Mouse (Mus musculus) embryonic facial prominence, embryonic 12.5 days (tissue): ENCODE measurements around the gene Rspry1. TPM values are rescaled to one million over a fixed set of nuclear protein-coding genes. Genes with fewer than 3 reads are reported as not detected.

Experiments used
- ATAC-seq: fragments of 200-750 bp; cut with Nextera tagmentation; 2 replicates; pipeline ENCODE4 v1.8.0; 2017; ENCODE audit not compliant: insufficient number of reproducible peaks, insufficient read depth, low FRiP score, low TSS enrichment
- H3K27ac ChIP-seq: fragments of 300-500 bp; sonication (generic); 2 replicates; pipeline ENCODE4 v1.5.1; 2016; ENCODE audit warnings: mild to moderate bottlenecking
- H3K27me3 ChIP-seq: fragments of 300-500 bp; sonication (generic); 2 replicates; pipeline ENCODE4 v1.6.1; 2016; ENCODE audit warnings: mild to moderate bottlenecking, moderate library complexity
- H3K36me3 ChIP-seq: fragments of 300-500 bp; sonication (generic); 2 replicates; pipeline ENCODE4 v1.6.1; 2016; ENCODE audit warnings: mild to moderate bottlenecking
- H3K4me1 ChIP-seq: fragments of 300-500 bp; sonication (generic); 2 replicates; pipeline ENCODE4 v1.6.1; 2016
- H3K4me2 ChIP-seq: fragments of 300-500 bp; sonication (generic); replicated peaks from 2 replicates; pipeline ENCODE4 v1.6.1; 2016; ENCODE audit warnings: mild to moderate bottlenecking, moderate library complexity
- H3K4me3 ChIP-seq: fragments of 300-500 bp; sonication (generic); 2 replicates; pipeline ENCODE4 v1.5.1; 2016; ENCODE audit warnings: mild to moderate bottlenecking
- H3K9ac ChIP-seq: fragments of 300-500 bp; sonication (generic); 2 replicates; pipeline ENCODE4 v1.6.1; 2016; ENCODE audit warnings: mild to moderate bottlenecking, moderate library complexity
- H3K9me3 ChIP-seq: fragments of 300-500 bp; sonication (generic); 2 replicates; pipeline ENCODE4 v1.6.1; 2016; ENCODE audit warnings: mild to moderate bottlenecking, moderate library complexity
- WGBS: fragments of 180-500 bp; shearing (Covaris S2); methylation state at CpG from one replicate; pipeline ENCODE4 v1.1.7; 2016; 5-methylcytosine and 5-hydroxymethylcytosine counted together
- polyA plus RNA-seq: library from polyadenylated mRNA; unstranded; fragments of >200 nt; fragmentation: Nextera tagmentation; extraction: Ambion mirVana; gene quantifications from 2 replicates; pipeline ENCODE4 v1.2.1, GENCODE M21; 2016

The Rspry1 gene
- polyA plus RNA-seq: 51.1 and 52.0 TPM in 2 replicates

DNA sequence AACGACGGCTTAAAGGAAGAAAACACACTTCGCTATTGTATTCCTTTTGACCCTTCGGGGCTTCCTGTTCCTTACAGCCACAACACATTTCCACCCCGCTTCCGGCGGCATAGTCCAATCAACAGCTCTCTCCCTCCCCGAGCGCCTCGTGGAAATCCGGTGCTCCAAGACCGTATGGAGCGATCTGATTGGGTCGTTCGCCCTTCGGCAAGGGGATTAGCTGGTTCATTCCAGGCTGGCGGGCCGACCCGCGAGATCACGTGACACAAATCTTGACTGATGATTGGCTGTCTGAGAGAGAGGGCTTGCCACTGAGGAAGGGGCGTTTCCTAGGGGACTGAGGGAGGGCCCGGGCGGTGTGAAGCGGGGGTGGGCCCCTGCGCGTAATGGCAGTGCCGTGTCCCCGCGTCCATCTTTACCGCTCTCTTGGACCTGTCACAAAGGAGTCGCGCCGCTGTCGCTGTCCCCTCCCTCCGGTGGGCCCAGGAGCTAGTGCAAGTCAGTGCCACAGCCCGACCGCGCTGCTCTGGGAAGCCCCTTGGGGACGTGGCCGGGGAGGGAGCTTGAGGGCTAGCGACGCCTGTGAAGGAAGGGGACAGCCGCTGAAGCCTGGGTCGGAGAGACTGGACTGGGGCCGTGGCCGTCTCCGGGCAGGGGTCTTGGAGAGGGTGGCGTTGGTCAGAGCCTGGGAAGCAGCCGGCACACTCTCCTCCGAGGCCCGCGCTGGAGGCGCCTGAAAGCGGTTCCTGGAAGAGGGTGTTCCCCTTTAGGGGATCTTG lies at the start of gene Rspry1, which contains the start of gene Fam192a:
Gene Rspry1, plus strand, starts transcription at position 331 of the 779 bp plus-strand sequence.
Gene Fam192a, minus strand, starts transcription at position 391 of the 779 bp plus-strand sequence.
- H3K4me3 ChIP-seq: peak within 1 kb of the TSS; percentile 98
- no peaks in the 10 kb centered on the region for H3K36me3 ChIP-seq
- ATAC-seq: peak; percentile 99
- peak within 1 kb of the TSS; percentile 87 for H3K27ac ChIP-seq
- under 1% methylated on average over 54 of the region's 55 CpGs for WGBS
- H3K4me2 ChIP-seq: peak within 1 kb of the TSS; percentile 95
- peaks cover 17% of the 10 kb centered on the region for H3K4me1 ChIP-seq
- H3K27me3 ChIP-seq: no peaks in the 10 kb centered on the region
- peak within 1 kb of the TSS; percentile 89 for H3K9ac ChIP-seq
- no peaks in the 10 kb centered on the region for H3K9me3 ChIP-seq

DNA sequence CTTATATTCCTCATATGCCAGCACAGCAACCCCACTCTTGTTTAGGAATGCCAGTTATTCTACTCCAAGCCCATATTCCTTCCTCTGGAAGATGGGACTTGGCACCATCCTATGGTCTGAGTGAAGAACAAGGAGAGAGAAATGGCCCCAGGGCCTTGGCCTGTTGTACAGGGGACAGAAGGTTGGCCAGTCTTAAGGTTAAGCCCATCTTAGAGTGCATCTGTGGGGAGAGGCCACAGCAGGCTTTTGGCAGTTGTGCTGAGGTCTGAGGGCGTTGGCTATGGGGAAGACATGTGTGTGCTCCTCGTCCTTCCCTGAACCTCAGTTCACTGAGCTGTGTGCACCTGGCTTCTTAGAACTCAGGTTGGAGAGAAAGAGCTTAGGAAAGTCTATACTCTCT lies 49.0 kb upstream of the Rspry1 start:
- Histone ChIP-seq H3K36me3 (no peaks in the 10 kb centered on the region), H3K4me1 (0 out of 2 replicates have a peak, but pooled peaks cover 8% of the 10 kb centered on the region)
- 76% methylated on average over 2 of the region's 2 CpGs for WGBS

DNA sequence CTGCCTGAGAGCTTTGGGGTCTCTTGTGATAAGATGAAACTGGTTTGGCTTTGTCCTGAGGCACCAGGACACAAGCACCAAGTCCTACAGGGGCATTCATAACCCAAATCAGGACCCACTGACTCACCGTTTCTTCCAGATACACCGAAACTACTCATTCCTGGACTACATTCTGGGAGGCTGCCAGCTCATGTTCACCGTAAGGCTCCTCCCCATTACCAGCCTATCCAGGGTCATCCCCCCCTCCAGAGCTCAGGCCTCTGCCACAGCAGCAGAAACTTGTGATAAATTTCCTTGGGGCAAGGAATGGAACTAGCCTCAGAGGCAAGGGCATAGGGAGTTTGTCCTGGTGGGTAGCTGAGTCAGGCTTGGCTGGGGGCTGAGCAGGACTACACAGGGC lies 44.5 kb upstream of the Rspry1 start:
- H3K4me3 ChIP-seq: no peak overlapping the region
- H3K9ac ChIP-seq: no peak overlapping the region
- H3K27ac ChIP-seq: no peak overlapping the region
- no peak overlapping the region for H3K4me2 ChIP-seq
- ATAC-seq: no peak
- no peaks in the 10 kb centered on the region for H3K27me3 ChIP-seq
- no peaks in the 10 kb centered on the region for H3K9me3 ChIP-seq
- 74% methylated on average over 3 of the region's 3 CpGs for WGBS
- H3K36me3 ChIP-seq: no peaks in the 10 kb centered on the region
- no peaks in the 10 kb centered on the region for H3K4me1 ChIP-seq

More for the DNA sequence above, 49.0 kb upstream of the Rspry1 start:
- Histone ChIP-seq H3K9ac (no peak overlapping the region), H3K27ac (no peak overlapping the region), H3K4me3 (no peak overlapping the region), H3K27me3 (no peaks in the 10 kb centered on the region), H3K4me2 (no peak overlapping the region), H3K9me3 (no peaks in the 10 kb centered on the region)
- no peak for ATAC-seq

DNA sequence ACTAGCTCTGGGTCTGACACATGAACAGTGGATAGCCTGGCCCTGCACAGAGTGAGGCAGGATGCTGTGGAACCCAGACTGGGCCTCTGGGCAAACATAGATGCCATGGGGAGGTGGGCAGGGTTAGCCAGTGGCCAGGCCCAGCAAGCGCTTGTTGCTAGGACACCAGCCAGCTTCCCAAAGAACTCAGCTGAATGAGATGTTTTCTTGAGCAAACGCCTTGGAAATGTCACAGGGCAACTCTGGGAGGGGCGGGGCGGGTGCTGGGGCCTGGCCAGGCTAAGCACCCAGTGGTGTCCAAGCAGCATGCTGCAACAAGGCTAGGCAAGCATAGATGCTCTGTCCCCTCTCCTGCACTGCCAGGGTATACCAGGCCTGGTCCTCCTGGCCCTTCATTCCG lies 40.5 kb upstream of the Rspry1 start:
- H3K9ac ChIP-seq: no peak overlapping the region
- no peaks in the 10 kb centered on the region for H3K4me1 ChIP-seq
- WGBS: 75% methylated on average over 5 of the region's 5 CpGs
- ATAC-seq: no peak
- no peaks in the 10 kb centered on the region for H3K9me3 ChIP-seq
- no peak overlapping the region for H3K27ac ChIP-seq
- no peaks in the 10 kb centered on the region for H3K36me3 ChIP-seq
- no peak overlapping the region for H3K4me3 ChIP-seq
- H3K27me3 ChIP-seq: no peaks in the 10 kb centered on the region
- H3K4me2 ChIP-seq: no peak overlapping the region

DNA sequence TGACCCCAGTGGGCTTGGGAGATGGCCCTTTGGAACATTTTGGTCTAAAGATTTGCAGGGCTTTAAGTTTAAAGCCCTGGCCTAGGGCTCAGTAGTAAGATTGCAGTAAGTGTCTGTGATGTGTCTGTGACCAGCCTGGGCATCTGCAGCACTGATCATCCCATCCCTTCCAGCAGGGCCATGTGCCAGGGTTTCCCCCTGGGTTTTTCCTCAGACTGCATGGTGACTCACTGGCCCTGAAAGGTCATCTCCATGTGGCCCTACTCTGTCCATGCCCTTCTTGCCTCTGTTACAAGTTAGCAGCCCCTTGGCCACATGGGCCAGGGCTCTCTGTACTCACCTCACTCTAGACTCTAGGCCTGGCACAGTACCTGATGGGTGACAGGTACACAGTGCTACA lies 37.3 kb upstream of the Rspry1 start:
- Histone ChIP-seq H3K4me2 (no peak overlapping the region), H3K27me3 (no peaks in the 10 kb centered on the region), H3K4me1 (0 out of 2 replicates have a peak, but pooled peaks cover 6% of the 10 kb centered on the region), H3K36me3 (no peaks in the 10 kb centered on the region), H3K27ac (no peak overlapping the region), H3K9me3 (no peaks in the 10 kb centered on the region), H3K9ac (no peak overlapping the region), H3K4me3 (no peak overlapping the region)
- ATAC-seq: no peak

DNA sequence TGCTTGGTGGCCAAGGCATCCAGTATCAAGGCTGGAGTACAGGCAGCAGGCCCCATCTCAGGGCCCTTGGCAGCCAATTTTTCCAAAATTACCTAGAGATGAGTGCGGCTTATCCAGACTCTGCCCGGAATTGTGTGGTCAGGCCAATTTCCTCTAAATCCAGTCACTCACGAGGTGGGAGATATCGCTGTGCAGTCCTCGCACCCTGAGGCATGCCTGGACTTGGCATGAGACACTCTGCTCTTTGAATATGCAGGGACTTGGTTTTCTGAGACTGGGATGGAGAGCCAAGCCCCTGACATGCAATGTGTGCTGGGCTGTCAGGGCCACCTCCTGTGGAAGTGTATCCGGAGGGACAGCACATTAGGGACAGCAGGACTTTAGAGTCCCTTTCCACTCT lies 35.7 kb upstream of the Rspry1 start:
- WGBS: 75% methylated on average over 6 of the region's 6 CpGs
- Histone ChIP-seq H3K9ac (no peak overlapping the region), H3K4me2 (no peak overlapping the region), H3K36me3 (no peaks in the 10 kb centered on the region), H3K27ac (no peak overlapping the region), H3K9me3 (no peaks in the 10 kb centered on the region), H3K4me1 (0 out of 2 replicates have a peak, but pooled peaks cover 6% of the 10 kb centered on the region), H3K4me3 (no peak overlapping the region), H3K27me3 (no peaks in the 10 kb centered on the region)
- no peak for ATAC-seq

DNA sequence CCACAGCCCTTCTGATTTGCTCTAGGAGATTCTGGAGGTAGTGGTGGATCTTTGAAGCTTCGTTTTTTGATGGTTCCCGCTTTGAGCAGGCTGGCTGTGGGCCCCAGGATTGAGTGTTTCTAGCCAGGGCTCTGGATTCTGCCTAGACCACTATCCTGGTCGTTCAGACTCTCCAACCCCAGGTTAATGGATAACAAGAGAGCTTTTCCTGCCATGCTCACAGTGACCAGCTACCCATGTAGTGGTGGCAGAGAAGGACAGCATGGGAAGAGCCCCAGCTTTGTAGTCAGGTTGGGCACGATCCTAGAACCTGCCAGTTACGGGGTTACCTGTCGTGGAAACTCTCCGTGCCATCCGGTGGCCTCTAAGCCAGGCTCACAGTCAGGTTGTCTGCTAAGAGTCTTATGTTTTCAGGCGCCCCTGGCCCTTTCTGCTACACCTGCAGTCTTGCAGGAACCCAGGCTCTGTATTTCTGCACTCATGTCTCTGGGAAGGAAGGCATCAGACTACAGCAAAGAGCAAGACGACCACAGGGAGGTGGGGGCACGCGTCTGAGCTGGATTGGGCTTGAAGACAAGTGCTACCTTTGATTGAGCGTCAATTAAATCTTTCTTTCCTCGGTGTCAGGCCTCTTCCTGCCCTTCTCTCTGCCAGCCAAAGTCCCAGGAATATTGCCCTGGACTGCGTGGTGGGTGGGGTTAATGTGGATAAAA lies 35.1 kb upstream of the Rspry1 start:
- Histone ChIP-seq H3K4me1 (0 out of 2 replicates have a peak, but pooled peaks cover 6% of the 10 kb centered on the region), H3K36me3 (no peaks in the 10 kb centered on the region), H3K9me3 (no peaks in the 10 kb centered on the region), H3K4me2 (no peak overlapping the region), H3K27me3 (no peaks in the 10 kb centered on the region), H3K4me3 (no peak overlapping the region), H3K27ac (no peak overlapping the region), H3K9ac (no peak overlapping the region)
- 61% methylated on average over 15 of the region's 15 CpGs for WGBS
- no peak for ATAC-seq

DNA sequence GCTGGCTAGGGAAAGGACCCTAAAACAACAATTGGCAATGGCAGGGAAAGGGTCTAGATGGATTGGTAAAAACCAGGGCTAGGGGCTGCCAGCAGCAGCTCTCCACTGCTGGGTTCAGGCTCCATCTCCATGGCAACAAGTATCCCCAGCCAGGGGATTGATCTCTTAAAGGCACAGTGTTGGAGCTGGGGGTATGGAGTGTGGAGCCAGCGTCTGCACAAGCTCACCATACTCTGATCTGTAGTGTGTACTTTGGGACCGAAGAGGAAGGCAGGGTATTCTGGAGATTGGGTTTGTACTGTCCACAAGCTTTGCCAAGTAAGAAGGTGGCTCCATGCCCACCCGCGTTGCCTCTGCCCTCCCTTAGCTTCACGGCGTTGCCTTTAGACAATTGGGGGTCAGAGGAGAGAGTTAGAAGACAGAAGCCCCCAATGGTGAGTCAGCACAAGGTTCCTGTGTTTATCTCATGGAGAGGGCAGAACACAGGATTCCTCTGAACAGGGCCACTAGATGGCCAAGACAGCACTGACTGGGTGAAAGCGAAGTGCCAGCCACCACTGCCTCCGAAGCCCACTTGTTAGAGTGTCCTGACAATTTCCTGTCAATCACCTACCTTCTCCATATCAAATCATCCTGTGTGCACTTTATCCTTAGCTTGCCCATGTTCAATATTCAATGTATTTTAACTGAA lies 34.4 kb upstream of the Rspry1 start:
- Histone ChIP-seq H3K4me3 (no peak overlapping the region), H3K4me2 (no peak overlapping the region), H3K9ac (no peak overlapping the region), H3K27ac (no peak overlapping the region), H3K27me3 (no peaks in the 10 kb centered on the region), H3K9me3 (no peaks in the 10 kb centered on the region), H3K4me1 (0 out of 2 replicates have a peak, but pooled peaks cover 6% of the 10 kb centered on the region), H3K36me3 (no peaks in the 10 kb centered on the region)
- WGBS: 72% methylated on average over 8 of the region's 8 CpGs
- ATAC-seq: no peak; the same call in 1 of the 2 replicates

DNA sequence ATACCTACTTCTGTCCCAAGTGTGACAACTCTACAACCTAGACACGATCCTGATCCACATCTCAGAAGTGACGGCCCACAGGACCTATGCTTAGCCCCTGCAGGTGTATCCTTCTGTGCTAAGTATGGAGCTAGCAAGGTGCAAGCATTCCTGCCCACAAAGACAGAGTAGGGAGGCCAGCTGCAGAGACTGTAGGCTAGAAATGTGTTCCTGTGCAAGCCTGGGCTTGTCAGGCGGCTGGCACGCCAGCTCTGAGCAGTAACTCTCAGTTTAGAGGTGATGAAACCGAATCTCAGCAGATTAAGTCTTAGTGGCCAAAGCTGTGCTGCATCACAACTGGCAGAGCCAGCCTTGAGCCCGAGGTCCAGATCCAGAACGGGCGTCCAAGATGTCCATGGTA lies 33.6 kb upstream of the Rspry1 start:
- no peak overlapping the region for H3K4me3 ChIP-seq
- no peaks in the 10 kb centered on the region for H3K9me3 ChIP-seq
- ATAC-seq: no peak
- H3K9ac ChIP-seq: no peak overlapping the region
- no peak overlapping the region for H3K4me2 ChIP-seq
- 0 out of 2 replicates have a peak, but pooled peaks cover 6% of the 10 kb centered on the region for H3K4me1 ChIP-seq
- WGBS: 78% methylated on average over 8 of the region's 8 CpGs
- H3K36me3 ChIP-seq: peaks cover 2% of the 10 kb centered on the region; the same call in 1 of the 2 replicates
- H3K27me3 ChIP-seq: no peaks in the 10 kb centered on the region
- H3K27ac ChIP-seq: no peak overlapping the region

DNA sequence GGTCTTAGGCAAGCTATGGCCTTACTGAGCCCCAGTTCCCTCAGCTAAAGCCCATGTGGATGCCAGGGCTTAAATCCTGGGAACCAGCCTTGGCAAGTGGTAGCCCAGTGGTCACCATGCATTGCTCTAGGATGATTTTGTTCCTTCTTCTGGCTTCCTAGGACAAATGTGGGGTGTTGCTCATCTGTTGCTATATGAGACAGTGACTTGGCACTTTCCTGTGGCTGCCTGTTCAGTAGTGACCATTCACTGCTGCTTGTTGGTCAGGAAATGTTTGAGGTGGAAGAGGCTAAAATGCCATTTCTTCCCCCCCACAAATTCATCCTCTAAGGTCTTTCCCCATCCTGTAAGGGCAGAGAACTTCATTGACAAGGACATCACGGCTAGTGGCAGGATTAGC lies 32.3 kb upstream of the Rspry1 start:
- no peak overlapping the region for H3K4me2 ChIP-seq
- 0 out of 2 replicates have a peak, but pooled peaks cover 6% of the 10 kb centered on the region for H3K4me1 ChIP-seq
- no peaks in the 10 kb centered on the region for H3K9me3 ChIP-seq
- no peak overlapping the region for H3K27ac ChIP-seq
- no peak for ATAC-seq
- H3K27me3 ChIP-seq: no peaks in the 10 kb centered on the region
- 80% methylated on average over 1 of the region's 1 CpGs for WGBS
- no peak overlapping the region for H3K9ac ChIP-seq
- no peak overlapping the region for H3K4me3 ChIP-seq
- peaks cover 15% of the 10 kb centered on the region for H3K36me3 ChIP-seq

DNA sequence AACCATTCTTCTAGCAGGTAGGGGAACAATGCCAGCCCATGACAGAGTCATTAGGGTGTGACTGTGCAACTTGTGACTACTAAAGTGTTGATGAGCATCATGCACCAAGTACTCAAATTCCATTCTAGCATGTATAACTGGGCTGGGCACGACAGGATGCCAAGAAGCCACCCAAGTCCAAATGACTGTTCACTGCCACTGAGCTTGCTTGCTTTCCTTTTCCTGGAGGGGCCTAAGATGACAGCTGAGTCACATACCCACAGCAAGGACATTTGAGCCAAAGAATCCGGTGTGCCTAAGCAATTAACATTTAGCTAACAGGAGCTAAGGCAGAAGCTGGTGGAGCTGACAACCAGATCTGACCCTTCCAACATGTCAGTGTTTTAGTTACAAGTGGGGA lies 29.8 kb upstream of the Rspry1 start:
- no peak for ATAC-seq
- Histone ChIP-seq H3K4me3 (no peak overlapping the region), H3K27me3 (no peaks in the 10 kb centered on the region), H3K36me3 (peaks cover 39% of the 10 kb centered on the region), H3K27ac (no peak overlapping the region), H3K4me1 (0 out of 2 replicates have a peak, but pooled peaks cover 3% of the 10 kb centered on the region), H3K9ac (no peak overlapping the region), H3K9me3 (no peaks in the 10 kb centered on the region), H3K4me2 (no peak overlapping the region)
- WGBS: 75% methylated on average over 2 of the region's 2 CpGs
